Mouse (Mus musculus) megakaryocyte-erythroid progenitor cell, adult 5-6 weeks (primary cell): ENCODE measurements around the gene Heg1. TPM values are rescaled to one million over a fixed set of nuclear protein-coding genes. Genes with fewer than 3 reads are reported as not detected.

ENCODE experiments used
- ATAC-seq: replicated peaks from 2 replicates; pipeline ENCODE4 v1.8.0; 2016; ENCODE audit warnings: mild to moderate bottlenecking, inconsistent platforms; ENCODE audit not compliant: severe bottlenecking, poor library complexity, low FRiP score, low TSS enrichment
- total RNA-seq, 2 experiments: library from RNA; stranded (forward) in 1 of 2; stranded (reverse) in 1 of 2; fragments of 200-1000, 215-1000 nt in 1 of 2; fragments of >200 nt in 1 of 2; fragmentation: Nextera tagmentation in 1 of 2; gene quantifications; 2 replicates each; pipeline ENCODE4 v1.2.3; 2014 to 2017

Heg1 gene
- total RNA-seq, 2 experiments from 2014 or later, result 54.2 to 88.3 TPM

DNA sequence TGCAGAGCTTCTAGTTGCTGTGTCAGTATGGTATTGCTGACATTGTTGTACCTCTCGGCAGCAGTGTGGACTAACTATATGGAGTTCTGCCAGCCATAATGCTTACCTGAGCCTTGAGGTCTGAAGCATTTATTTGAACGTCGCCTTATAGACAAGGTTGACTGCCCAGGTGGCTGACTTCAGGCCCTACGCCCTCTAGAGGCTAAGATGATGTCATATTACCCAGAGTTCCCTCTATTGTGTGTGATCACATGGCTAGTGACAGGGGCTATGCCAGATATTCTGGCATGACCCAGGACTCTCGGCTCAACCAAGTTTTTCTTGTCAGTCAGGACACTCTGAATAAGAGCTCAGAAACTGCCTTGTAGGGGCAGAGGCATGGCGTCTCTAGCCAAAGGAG lies 52.6 kb downstream of the Heg1 start:
- no peak for ATAC-seq

DNA sequence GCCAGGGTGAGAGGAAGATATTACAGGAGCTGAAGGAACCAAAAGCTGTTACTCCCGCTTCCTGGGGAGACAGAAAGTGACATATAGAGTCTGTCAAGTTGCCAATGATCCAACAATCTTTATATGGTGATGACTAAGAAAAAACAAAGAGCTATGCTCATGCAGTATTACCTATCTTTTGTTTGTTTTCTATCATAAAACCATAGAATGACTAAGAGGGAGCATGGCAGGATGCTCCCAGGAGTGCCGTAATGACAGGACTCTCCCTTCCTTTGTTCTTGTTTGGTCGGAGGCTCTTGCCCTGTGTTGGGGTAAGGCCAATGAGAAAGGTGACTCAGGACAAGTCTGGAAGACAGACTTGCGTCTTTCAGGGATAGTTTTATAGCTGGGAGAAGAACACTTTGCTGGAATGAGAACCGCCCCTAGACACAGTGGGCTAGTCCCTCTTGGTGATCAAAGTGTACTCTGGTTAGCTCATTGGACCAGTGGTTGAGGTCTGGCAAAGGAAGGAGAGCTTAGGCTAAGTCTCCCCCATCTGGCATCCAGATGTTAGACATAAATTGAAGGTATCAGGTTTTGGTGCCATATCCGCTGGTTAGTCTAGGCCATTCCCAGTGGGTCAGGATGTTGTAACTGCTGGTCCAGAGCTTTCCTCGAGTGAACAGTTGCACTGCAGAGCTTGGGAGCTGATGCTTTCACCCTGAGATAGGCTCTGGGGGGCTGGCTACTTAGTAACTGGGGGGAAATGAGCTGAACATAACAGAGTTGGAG lies 55.0 kb downstream of the Heg1 start:
- ATAC-seq, result no peak

DNA sequence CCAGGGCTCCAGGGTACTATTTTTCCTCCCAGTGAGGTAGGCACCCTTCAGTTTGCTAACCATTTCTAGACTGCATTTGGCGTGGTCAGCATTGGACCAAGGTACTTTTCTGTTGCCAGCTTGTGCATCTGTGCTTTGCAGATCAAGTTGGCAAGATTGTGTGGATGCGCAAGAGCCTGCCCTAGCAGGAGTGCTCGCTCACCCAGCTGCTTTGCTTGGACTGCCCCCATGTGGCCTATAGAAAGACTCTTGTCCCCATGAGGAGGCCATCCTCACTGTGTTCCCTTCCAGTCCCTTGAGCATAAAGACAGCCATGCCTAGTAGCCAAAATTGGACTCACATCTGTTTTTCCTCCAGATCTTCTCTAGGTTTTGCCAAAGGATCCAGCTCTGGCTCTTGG lies 55.6 kb downstream of the Heg1 start:
- peak; percentile 82 for ATAC-seq

GRCm38 (mm10) chr16:33740416-33740815 lies 56.2 kb downstream of the Heg1 start:
- no peak for ATAC-seq

DNA sequence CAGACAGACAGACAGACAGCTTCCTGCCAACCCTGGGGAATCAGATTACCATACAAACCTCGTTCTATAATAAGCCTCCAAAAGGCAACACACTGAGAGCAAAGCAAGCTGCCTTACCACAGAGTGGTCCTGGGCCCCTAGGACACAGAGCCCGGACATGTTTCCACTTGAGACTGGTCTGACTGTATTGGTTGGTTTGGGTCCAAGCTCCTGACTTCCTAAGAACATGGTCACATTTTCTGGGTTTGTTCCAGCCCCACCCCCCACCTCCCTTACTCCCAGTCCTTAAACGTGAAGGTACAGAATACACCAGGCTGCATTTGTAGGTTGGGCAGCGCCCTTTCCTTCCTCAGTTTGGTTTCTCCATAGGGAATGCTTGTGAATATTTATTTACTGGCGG lies 57.6 kb downstream of the Heg1 start:
- ATAC-seq, result no peak

DNA sequence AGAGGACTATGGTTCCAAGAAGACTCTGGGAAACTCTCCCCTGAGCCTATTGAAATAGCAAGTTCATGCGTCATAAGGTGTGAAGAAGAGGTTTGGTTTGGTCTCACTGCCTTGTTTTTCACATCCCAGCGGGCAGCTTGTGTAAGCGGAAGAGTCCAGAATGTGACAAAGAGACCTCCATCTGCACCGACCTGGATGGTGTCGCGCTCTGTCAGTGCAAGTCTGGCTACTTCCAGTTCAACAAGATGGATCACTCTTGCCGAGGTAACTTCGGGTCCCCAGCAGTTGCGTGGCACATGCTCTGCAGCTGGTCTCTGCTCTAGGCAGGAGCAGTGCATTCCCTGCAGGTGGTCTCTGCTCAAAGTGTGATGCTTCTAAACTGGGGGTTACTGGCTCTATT lies 58.1 kb downstream of the Heg1 start:
- no peak for ATAC-seq

- ATAC-seq, result peak; percentile 67; the same call in 1 of the 2 replicates
Measured at GRCm38 (mm10) chr16:33744622-33745419, 60.7 kb downstream of the Heg1 start.

- no peak for ATAC-seq
Measured at GRCm38 (mm10) chr16:33745457-33745856, 61.3 kb downstream of the Heg1 start.

DNA sequence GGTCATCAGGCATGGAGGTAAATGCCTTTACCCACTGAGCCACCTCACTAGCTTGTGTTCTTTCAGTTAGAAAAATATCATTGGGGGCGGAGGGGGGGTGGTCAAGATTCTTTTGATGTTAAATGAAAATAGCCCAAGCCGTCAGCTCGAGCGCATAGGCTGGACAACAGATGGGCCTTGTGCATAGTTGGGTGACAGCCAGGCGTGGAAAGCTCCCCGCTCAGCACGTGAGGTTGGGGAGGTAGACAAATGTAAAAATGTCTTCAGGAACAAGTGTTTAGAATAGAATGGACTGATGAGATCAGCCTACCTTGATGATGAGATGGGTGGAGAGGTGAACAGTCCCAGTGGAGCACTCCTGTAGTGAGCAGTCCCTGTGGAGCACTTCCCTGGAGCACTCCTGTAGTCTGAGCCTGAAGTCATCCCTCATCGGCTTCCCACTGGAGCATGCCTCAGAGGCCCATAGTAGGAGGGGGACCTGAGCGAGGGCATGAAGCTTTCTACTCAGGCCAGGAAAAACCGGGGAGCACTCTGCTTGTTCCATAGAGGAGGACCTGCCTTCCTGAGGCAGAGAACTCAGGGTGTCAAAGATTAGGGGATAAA lies 62.0 kb downstream of the Heg1 start:
- no peak for ATAC-seq

- ATAC-seq, result no peak
Measured at GRCm38 (mm10) chr16:33747346-33747954, 63.3 kb downstream of the Heg1 start.

- ATAC-seq, result no peak
Measured at GRCm38 (mm10) chr16:33747994-33748393, 63.8 kb downstream of the Heg1 start.

- peak; percentile 24; the same call in 1 of the 2 replicates for ATAC-seq
Measured at GRCm38 (mm10) chr16:33751152-33751551, 67.0 kb downstream of the Heg1 start.

DNA sequence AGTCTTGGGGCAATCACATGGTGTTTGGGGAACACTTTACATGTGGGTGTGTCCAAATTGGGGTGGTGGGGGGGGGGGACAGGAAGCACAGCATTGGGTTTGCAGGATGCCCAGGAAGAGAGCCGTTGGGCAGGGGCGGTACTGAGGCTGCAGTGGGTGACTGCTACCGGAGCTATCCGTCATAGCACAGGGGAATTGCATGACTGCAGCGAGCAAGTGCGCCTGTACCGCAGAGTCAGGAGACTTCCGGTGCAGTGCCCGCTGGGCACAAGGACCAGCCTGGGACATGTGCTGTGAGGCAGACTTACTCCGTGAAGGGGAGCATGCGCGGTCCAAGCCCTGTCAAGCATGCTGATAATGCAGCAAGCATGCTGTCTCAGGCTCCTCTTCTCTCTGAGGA lies 67.4 kb downstream of the Heg1 start:
- peak; percentile 74 for ATAC-seq

DNA sequence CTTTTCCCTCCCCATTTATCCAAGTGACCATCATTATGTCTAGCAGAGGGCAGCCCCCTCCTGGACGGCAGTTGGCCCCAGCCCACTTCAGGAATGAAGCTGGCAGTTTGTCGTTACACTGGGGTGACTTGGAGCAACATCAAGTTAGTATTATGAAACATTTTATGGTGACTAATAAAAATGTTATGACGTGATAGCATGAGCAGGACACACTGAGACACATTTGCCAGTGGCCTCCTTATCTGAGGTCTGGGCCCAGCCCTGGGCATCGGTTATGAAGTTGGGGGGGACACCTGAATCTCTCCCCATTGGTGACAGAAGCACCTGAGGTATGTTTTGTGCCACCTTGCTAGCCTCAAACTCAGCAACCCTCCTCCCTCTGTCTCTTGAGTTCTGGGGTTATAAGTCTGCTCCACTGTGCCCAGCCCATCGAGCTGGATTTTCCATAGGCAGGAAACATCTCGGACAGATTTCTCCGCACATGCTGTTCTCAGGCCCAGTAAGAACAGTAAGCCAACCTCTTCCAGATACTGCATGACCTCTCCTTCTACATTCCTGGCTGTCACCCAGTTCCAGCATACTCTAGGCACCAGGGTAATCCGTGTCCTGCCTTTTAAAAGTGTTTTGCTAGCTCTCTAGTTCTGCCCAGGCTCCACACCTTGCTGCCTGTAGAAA lies 68.9 kb downstream of the Heg1 start:
- no peak for ATAC-seq

- ATAC-seq, result peak; percentile 59
Measured at GRCm38 (mm10) chr16:33755293-33755692, 71.1 kb downstream of the Heg1 start.

DNA sequence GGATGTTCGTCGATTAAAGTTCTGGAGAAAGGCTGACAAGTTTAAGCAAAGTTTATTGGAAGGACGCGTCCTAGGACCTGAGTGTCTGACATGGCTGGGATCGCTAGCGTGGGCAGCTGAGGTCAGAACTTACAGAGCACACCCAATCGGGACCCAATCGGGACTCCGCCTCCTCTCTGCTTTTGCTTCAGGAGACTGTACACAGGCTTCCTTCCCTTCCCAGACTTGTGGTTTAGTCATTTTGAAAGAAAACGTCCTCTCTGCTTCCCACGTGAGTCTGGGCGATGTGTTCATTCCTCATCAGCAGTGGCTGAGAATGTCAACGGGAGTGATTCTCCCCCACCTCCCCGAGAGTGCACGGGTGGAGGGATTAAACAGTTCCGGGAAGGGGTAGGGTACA lies 71.8 kb downstream of the Heg1 start:
- ATAC-seq, result peak; percentile 65

DNA sequence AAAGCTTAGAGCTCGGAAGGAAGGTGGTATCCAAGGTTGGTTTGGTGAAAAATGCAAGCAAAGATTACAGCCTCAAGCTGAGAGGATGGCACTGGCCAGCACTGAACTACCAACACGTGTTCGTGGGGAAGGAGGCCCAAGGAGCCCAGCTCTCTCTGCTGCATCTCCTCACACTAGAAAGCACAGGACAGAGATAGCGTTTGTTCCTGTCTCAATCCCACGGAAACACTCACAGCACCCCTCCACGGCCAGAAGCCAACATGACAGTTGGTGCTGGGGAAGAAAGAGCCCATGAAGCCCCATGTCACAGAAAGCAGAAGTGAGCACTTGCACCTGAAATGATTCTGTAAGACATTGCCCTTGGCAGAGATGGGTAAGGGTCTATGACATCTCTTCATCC lies 72.2 kb downstream of the Heg1 start:
- ATAC-seq, result peak; percentile 45

DNA sequence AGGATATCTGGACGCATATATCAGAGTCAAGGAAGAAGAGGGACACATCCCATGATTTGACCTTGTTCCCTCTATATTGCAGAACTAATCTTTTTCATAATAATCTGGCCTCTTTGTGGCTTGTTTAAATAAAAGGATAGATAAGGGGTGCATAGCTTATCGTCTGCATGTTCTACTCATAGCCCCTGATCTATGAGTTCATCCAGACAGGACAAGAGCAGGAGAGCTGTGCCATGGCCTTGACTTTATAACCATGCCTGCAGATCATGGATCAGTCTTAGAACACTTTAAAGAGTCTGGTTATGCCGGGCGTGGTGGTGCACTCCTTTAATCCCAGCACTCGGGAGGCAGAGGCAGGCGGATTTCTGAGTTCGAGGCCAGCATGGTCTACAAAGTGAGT lies 75.0 kb downstream of the Heg1 start:
- no peak for ATAC-seq

DNA sequence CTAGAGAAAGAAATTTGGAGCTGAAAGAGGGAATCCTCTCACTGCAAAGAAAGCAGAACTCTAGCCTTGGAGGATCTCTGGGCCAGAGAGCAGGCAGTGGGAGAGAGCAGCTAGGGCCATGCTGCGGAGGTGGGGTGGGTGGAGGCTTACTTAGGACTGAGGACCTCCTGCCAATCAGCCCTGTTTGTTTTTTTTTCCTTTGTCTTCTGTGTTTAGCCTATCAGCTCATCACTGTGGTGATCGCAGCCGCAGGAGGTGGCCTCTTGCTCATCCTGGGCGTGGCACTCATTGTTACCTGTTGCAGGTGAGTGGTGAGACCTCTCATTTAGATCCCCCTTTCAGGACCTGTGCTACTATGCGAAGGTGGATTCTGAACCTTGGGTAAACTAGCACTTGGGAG lies 76.4 kb downstream of the Heg1 start:
- ATAC-seq, result no peak

GRCm38 (mm10) chr16:33760996-33761395 lies 76.8 kb downstream of the Heg1 start:
- no peak for ATAC-seq
